Mouse (Mus musculus) frontal cortex, adult (tissue): ENCODE measurements at regions not wholly inside any gene's neighbourhood (a gene's known extent, or its start where the extent isn't known, plus 50 kb on each side); places are given as distances from the start of the nearest gene placed in this dataset.

ENCODE experiments used
- ATAC-seq: cut with Nextera tagmentation; 2 replicates; pipeline ENCODE4 v1.9.2; 2017; ENCODE audit warnings: mild to moderate bottlenecking, moderate library complexity, mixed read lengths; ENCODE audit not compliant: low TSS enrichment

- 0 out of 2 replicates have a peak, but pooled peaks have one; percentile 46 for ATAC-seq
Measured at GRCm38 (mm10) chr13:78405071-78405470, 205.5 kb upstream of the Nr2f1 start.

- no peak for ATAC-seq
Measured at GRCm38 (mm10) chr13:78383761-78384160, 184.2 kb upstream of the Nr2f1 start.

- ATAC-seq = no peak
Measured at GRCm38 (mm10) chr13:78361236-78361635, 161.7 kb upstream of the Nr2f1 start.

GRCm38 (mm10) chr13:78348830-78349229, 149.3 kb upstream of the Nr2f1 start:
- ATAC-seq = no peak

- no peak for ATAC-seq
Measured at GRCm38 (mm10) chr13:78324443-78325206, 125.1 kb upstream of the Nr2f1 start.

GRCm38 (mm10) chr13:78323183-78323582, 123.6 kb upstream of the Nr2f1 start:
- 0 out of 2 replicates have a peak, but pooled peaks have one; percentile 65 for ATAC-seq

- ATAC-seq = no peak
Measured at GRCm38 (mm10) chr13:78318434-78318833, 118.9 kb upstream of the Nr2f1 start.

GRCm38 (mm10) chr13:78310837-78311236, 111.3 kb upstream of the Nr2f1 start:
- ATAC-seq = no peak
